In genomic region chr1:132581845-132582839, GRCm38 (mm10) we compare ENCODE assay signal across 13 mouse cellular contexts. TPM values are rescaled to one million over a fixed set of nuclear protein-coding genes. Genes with fewer than 3 reads are reported as not detected.
DNase-seq lines count a peak whose midpoint lies in the region; ATAC-seq lines count a peak whose summit lies in the region.
"Had no signal": no experiment of that assay in that cellular context is flagged by ENCODE, and none has a peak within 500 bp of the region (broad histone marks: within the 10 kb centered on the region; RNA-seq: fewer than 3 reads in every experiment).

No protein-coding gene starts in this region.

- H3K9ac ChIP-seq in embryonic facial prominence, embryonic 14.5 days (ENCODE audit: low read depth, low read length): no peak overlapping the region
- 0 out of 2 replicates have a peak overlapping the region, but pooled peaks have one; percentile 5 for H3K9ac ChIP-seq in hindbrain, embryonic 15.5 days
- H3K9ac ChIP-seq in neural tube, embryonic 14.5 days (replicated peaks; ENCODE audit: low read depth, low read length): no peak overlapping the region
- H3K9ac ChIP-seq: heart, embryonic 13.5 days had no signal

- H3K4me3 ChIP-seq in embryonic facial prominence, embryonic 14.5 days (ENCODE audit: low read depth, low read length): no peak overlapping the region
- H3K4me3 ChIP-seq in hindbrain, embryonic 15.5 days: no peak overlapping the region
- H3K4me3 ChIP-seq in neural tube, embryonic 14.5 days (ENCODE audit: low read depth, low read length): no peak overlapping the region
- H3K4me3 ChIP-seq: heart, embryonic 13.5 days had no signal

- peak; percentile 62; the same call in 1 of the 2 replicates for ATAC-seq in embryonic facial prominence, embryonic 14.5 days (ENCODE audit: low read depth)
- ATAC-seq in hindbrain, embryonic 15.5 days (ENCODE audit: low FRiP score, low read depth): peak; percentile 54
- ATAC-seq in neural tube, embryonic 14.5 days (ENCODE audit: low read depth): peak; percentile 57; the same call in 1 of the 2 replicates
- no peak for ATAC-seq in megakaryocyte, adult 5-6 weeks (ENCODE audit: poor library complexity, severe bottlenecking)

- no peaks in the 10 kb centered on the region for H3K36me3 ChIP-seq in embryonic facial prominence, embryonic 14.5 days (ENCODE audit: control insufficient read depth, insufficient read depth, low read length)
- 0 out of 2 replicates have a peak, but pooled peaks cover 2% of the 10 kb centered on the region for H3K36me3 ChIP-seq in hindbrain, embryonic 15.5 days
- 0 out of 2 replicates have a peak, but pooled peaks cover 2% of the 10 kb centered on the region for H3K36me3 ChIP-seq in neural tube, embryonic 14.5 days (ENCODE audit: control insufficient read depth, insufficient read depth, low read length)
- H3K36me3 ChIP-seq: heart, embryonic 13.5 days had no signal

- peak; percentile 59 for DNase-seq in embryo, embryonic 11 days
- no peak for DNase-seq in embryo, embryonic 10 days (ENCODE audit: low spot score)
- DNase-seq in embryonic facial prominence, embryonic 14.5 days (ENCODE audit: low spot score): peak; percentile 32
- DNase-seq in frontal cortex, postnatal 36 days (ENCODE audit: low spot score in 2 of 2): no peak
- no peak for DNase-seq in spleen, postnatal 14 days (ENCODE audit: low spot score in 2 of 2)
- DNase-seq: kidney, adult 9 months; lung, adult 18-20 months; right cerebral cortex, postnatal 4 days; thymus, adult 18-20 months had no signal

- no peak overlapping the region for H3K4me2 ChIP-seq in embryonic facial prominence, embryonic 14.5 days (ENCODE audit: low read depth, low read length)
- no peak overlapping the region for H3K4me2 ChIP-seq in hindbrain, embryonic 15.5 days
- H3K4me2 ChIP-seq in neural tube, embryonic 14.5 days (ENCODE audit: low read depth, low read length): no peak overlapping the region
- H3K4me2 ChIP-seq: heart, embryonic 13.5 days had no signal

- WGBS in embryonic facial prominence, embryonic 14.5 days: 30% methylated on average over 14 of the region's 14 CpGs
- WGBS in hindbrain, embryonic 15.5 days: 15% methylated on average over 14 of the region's 14 CpGs
- WGBS in neural tube, embryonic 14.5 days: 18% methylated on average over 14 of the region's 14 CpGs

- no peaks in the 10 kb centered on the region for H3K27me3 ChIP-seq in embryonic facial prominence, embryonic 14.5 days (replicated peaks; ENCODE audit: control insufficient read depth, insufficient read depth, low read length)
- H3K27me3 ChIP-seq in hindbrain, embryonic 15.5 days: no peaks in the 10 kb centered on the region
- H3K27me3 ChIP-seq in neural tube, embryonic 14.5 days (ENCODE audit: control insufficient read depth, insufficient read depth, low read length): no peaks in the 10 kb centered on the region

- H3K4me1 ChIP-seq in embryonic facial prominence, embryonic 14.5 days (ENCODE audit: control insufficient read depth, insufficient read depth, low read length): peaks cover 12% of the 10 kb centered on the region; the same call in 1 of the 2 replicates
- H3K4me1 ChIP-seq in hindbrain, embryonic 15.5 days (replicated peaks): peaks cover 37% of the 10 kb centered on the region
- peaks cover 11% of the 10 kb centered on the region; the same call in 1 of the 2 replicates for H3K4me1 ChIP-seq in neural tube, embryonic 14.5 days (ENCODE audit: control insufficient read depth, insufficient read depth, low read length)

- H3K9me3 ChIP-seq in embryonic facial prominence, embryonic 14.5 days (ENCODE audit: control insufficient read depth, low read length): no peaks in the 10 kb centered on the region
- no peaks in the 10 kb centered on the region for H3K9me3 ChIP-seq in hindbrain, embryonic 15.5 days
- no peaks in the 10 kb centered on the region for H3K9me3 ChIP-seq in neural tube, embryonic 14.5 days (ENCODE audit: control insufficient read depth, low read length)
- H3K9me3 ChIP-seq: heart, embryonic 13.5 days had no signal

- H3K27ac ChIP-seq in embryonic facial prominence, embryonic 14.5 days (replicated peaks; ENCODE audit: low read depth, low read length): no peak overlapping the region
- peak overlapping the region; percentile 76 for H3K27ac ChIP-seq in hindbrain, embryonic 15.5 days (replicated peaks)
- H3K27ac ChIP-seq in neural tube, embryonic 14.5 days (ENCODE audit: low read depth, low read length): peak overlapping the region; percentile 76
- H3K27ac ChIP-seq: heart, embryonic 13.5 days had no signal

RNA-seq across cellular contexts. Expression of gene Cntn2, which starts 39.1 kb away (rescaled TPM):
- polyA plus RNA-seq in embryonic facial prominence, embryonic 14.5 days (2014; fragmentation: Nextera tagmentation; extraction: Ambion mirVana): 3.6 and 4.3 TPM in 2 replicates
- 28.2 and 47.0 TPM in 2 replicates for polyA plus RNA-seq in hindbrain, embryonic 15.5 days (2015; fragmentation: Nextera tagmentation; extraction: Ambion mirVana)
- polyA plus RNA-seq in neural tube, embryonic 14.5 days (2014; fragmentation: Nextera tagmentation; extraction: Ambion mirVana): 18.5 and 43.6 TPM in 2 replicates
- total RNA-seq in megakaryocyte, adult 5-6 weeks (2015): not detected in 2 replicates
- total RNA-seq in megakaryocyte, adult 5-6 weeks (2017): not detected in 2 replicates

Comparison
In these comparisons a context has a peak if more than half of its experiments do, and no peak if none do; other contexts are left out.
1. DNase-seq: peak in embryo, embryonic 11 days (single experiment) and embryonic facial prominence, embryonic 14.5 days (single experiment); none in embryo, embryonic 10 days (single experiment), frontal cortex, postnatal 36 days (0 of 2) and spleen, postnatal 14 days (0 of 2).